Mouse (Mus musculus) spleen, postnatal 14 days (tissue): ENCODE results near the gene Prkd2.

Experiments used
- DNase-seq, 2 experiments: peaks; one replicate each; pipeline ENCODE4 v3.0.0; 2021 to 2022; ENCODE audit warnings: low spot score in 2 of 2

Gene Prkd2

GRCm38 (mm10) chr7:16893612-16894011, 50.9 kb downstream of the Prkd2 start:
- DNase-seq = no peak

DNA sequence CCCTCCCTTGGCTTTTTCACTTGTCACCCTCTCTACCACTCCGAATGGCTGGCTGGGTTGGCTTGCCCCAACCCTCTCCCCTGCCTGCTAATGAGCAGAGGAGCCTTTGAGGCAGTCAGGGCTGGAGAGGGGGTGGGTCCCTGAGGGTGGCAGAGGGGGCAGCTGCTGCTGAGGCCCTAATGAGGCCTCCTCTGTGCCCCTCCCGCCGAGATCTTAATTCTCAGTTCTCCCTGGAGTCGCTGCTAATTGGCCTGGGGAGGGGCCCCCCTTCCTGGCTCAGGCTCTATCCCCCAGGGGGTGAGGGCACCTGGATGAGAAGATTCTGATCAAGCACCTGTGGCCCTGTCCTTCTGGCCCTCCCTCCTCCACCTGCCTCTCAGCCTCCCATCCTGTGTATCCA, 51.6 kb downstream of the Prkd2 start:
- DNase-seq = no peak

DNA sequence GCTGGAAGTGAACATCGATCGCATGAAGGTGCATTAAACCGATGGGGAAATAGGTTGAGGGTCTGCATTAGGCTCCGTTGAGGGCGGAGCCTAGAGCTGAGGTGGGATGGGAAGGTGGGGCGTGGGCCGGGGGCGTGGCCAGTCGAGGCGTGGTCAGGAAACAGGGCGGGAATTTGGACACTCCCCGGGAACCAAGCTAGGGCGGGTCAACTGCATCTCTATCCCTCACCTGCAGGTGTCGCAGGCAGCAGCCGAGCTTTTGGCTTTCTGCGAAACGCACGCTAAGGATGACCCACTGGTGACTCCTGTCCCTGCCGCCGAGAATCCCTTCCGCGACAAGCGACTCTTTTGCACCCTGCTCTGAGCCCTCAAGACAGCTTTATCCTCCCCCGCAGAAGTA, 52.3 kb downstream of the Prkd2 start:
- DNase-seq = peak; percentile 44 to 63

GRCm38 (mm10) chr7:16895511-16895910, 52.8 kb downstream of the Prkd2 start:
- DNase-seq = no peak

- no peak for DNase-seq
Measured at GRCm38 (mm10) chr7:16900526-16900925, 57.8 kb downstream of the Prkd2 start.

- no peak for DNase-seq
Measured at GRCm38 (mm10) chr7:16903439-16903955, 60.8 kb downstream of the Prkd2 start.

- DNase-seq = no peak
Measured at GRCm38 (mm10) chr7:16904120-16904675, 61.5 kb downstream of the Prkd2 start.

DNA sequence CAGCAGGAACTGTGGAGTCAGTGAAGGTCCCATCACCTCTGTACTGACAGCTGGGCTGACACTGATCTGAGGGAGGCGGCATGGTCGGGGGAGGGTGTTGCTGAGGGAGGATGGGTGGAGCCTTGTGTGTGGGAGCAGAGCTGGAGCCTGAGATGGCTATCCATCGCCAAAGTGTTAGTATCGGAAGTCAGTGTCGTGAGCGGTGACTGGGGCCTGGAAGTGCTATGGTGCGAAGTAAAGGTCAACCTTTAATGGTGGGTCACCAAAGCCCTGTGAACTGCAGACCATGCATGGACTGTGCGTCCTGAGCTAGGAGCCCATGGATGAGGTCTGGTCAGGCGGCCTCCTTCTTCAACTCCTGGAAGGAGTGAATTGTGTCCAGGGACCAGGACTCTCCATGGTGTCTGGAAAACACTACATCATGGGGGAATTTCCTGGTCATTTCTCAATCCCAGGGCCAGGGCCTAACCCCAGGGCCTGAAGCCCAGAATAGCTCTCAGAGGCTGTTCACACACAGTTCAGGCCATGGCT, 62.9 kb downstream of the Prkd2 start:
- no peak for DNase-seq

DNA sequence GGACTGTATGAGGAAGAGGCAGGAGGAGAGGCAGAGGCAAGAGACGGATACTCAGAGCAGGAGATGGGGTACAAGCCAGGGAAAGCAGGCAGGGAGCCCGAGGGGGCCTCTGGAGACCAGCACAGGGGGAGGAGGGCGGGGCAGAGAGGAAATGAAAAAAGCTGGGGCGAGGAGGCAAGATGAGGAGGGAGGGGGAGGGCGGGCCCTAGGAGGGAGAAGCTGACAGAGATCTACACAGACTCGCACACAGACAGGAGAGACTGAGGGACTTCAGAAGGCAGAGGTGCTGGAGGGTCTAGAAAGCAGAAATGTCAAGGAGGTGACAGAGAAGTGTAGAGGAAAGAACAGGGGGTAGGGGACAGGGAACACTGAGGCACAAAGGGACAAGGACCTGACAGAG, 63.6 kb downstream of the Prkd2 start, which contains the start of gene Ptgir:
Gene Ptgir, plus strand, starts transcription at position 210 of the 400 bp plus-strand sequence.
- DNase-seq = no peak

GRCm38 (mm10) chr7:16906889-16907559, 64.3 kb downstream of the Prkd2 start:
- DNase-seq = no peak

- DNase-seq = no peak
Measured at GRCm38 (mm10) chr7:16907842-16908241, 65.1 kb downstream of the Prkd2 start.

GRCm38 (mm10) chr7:16908367-16908766, 65.7 kb downstream of the Prkd2 start:
- no peak for DNase-seq

- no peak for DNase-seq
Measured at GRCm38 (mm10) chr7:16908859-16909258, 66.2 kb downstream of the Prkd2 start.

GRCm38 (mm10) chr7:16909909-16910308, 67.2 kb downstream of the Prkd2 start:
- no peak for DNase-seq

DNA sequence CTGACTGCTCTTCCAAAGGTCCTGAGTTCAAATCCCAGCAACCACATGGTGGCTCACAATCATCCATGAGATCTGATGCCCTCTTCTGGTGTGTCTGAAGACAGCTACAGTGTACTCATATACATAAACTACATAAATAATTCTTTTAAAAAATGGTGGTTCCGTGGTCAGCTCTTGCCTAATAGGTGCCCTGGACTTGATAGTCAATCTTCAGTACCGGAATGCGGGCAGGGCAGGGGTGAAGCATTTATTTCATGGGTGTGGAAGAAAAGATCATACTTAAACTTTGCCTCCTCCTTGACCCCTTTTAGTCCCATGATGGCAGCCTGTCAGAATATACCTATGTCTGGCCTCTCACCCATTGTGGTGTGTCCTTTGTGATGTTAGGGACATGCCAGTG, 69.2 kb downstream of the Prkd2 start:
- DNase-seq = no peak

DNA sequence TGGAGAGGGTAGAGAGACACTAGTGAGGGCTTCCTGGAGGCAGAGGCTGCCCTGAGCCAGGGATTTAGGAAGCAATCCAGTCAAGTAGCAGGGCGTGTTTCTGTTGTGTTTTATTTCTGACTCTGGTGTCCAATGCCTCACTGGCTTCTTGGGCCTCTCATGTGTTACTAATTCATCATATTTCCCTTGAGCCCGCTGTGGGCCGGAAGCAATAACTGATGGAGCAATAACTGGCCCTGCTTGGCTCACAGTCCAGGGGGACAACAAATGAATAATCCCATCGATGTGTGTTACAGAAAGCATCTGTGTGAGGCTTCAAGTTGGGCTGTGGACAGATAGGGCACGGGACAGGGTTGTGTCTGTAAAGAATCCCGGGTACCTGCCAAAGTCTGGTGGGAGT, 69.7 kb downstream of the Prkd2 start:
- no peak for DNase-seq

- peak; percentile 40 to 69 for DNase-seq
Measured at GRCm38 (mm10) chr7:16913806-16914452, 71.2 kb downstream of the Prkd2 start.

GRCm38 (mm10) chr7:16914453-16915343, 72.0 kb downstream of the Prkd2 start:
- no peak for DNase-seq

DNA sequence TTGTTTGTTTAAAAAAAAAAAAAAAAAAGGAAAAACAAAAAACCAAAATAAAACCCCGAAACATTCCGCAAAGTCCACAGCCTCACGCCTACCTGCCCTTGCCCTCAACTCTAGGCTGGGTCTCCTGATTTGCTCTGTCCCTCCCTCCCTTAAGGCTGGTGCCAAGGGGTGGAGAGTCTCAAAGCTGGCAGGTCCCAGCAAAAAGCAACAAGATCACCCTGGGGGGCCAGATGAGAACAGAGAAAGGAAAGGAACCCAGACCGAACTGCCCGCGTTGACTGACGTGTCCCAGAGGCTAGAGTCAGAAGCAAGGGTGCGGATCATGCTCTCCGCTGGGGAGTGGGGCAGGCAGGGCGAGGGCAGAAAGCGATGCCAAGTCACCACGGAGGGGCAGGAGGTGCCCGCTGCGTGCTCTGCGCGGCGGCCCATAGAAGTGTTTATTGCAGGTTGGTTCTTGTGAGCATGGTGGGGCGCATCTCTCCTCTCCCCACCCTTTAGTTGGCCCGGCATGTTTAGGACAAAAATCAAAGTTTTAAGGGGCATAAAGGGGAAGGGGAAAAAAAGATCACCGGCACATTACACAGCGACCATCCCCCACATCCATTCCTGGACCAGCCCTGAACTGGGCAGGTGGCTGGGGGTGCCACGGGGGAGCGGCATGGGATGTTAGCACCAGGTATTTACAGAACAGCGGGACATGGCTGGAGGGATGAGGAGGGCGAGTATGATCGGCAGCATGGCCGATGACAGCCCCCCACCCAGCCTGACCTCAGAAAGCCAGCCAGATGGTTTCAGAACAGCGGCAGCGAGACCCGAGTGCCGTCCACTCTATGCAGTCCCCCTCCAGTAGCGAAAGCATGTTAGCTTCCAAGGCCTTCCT, 73.0 kb downstream of the Prkd2 start:
- DNase-seq = no peak
